Mouse (Mus musculus): ENCODE measurements around the gene Cfap46.

GRCm38 (mm10) chr7:139705781-139706180 lies 22.2 kb upstream of the Cfap46 start:
- TF ChIP-seq CTCF (IDR thresholded peaks at IDR 0.05; ENCODE audit: extremely low read depth, insufficient read depth, insufficient read length, insufficient replicate concordance): no peak
- no peak for TF ChIP-seq POLR2A (IDR thresholded peaks at IDR 0.05; ENCODE audit: low read depth, low read length)
